Mouse (Mus musculus) MEL (cell line): ENCODE results near the gene Cbarp. TPM values are rescaled to one million over a fixed set of nuclear protein-coding genes. Genes with fewer than 3 reads are reported as not detected.

Source experiments
- DNase-seq: peaks from one replicate; pipeline ENCODE4 v3.0.0; 2011; ENCODE audit warnings: low read depth, low spot score
- H3K27ac ChIP-seq: 2 replicates; pipeline ENCODE4 v1.5.1; 2012; ENCODE audit warnings: low read depth, mild to moderate bottlenecking, control low read depth, low read length, moderate library complexity; ENCODE audit not compliant: control insufficient read depth
- H3K27me3 ChIP-seq, 2 experiments: fragments of 150-350 bp in 1 of 2; sonication (generic) in 1 of 2; 2 replicates each; pipeline ENCODE4 v1.6.1; 2012; ENCODE audit warnings: low read length in 2 of 2, mild to moderate bottlenecking in 2 of 2, improper control_type of control experiment in 1 of 2, moderate library complexity in 1 of 2; ENCODE audit not compliant: insufficient read depth in 2 of 2, control insufficient read depth in 1 of 2
- H3K36me3 ChIP-seq, 2 experiments: 2 replicates each; pipeline ENCODE4 v1.6.1; 2012 to 2014; ENCODE audit warnings: low read length in 2 of 2, improper control_type of control experiment in 1 of 2, inconsistent platforms in 1 of 2, mild to moderate bottlenecking in 1 of 2; ENCODE audit not compliant: insufficient read depth in 2 of 2, control insufficient read depth in 1 of 2
- H3K4me1 ChIP-seq, 2 experiments: fragments of 150-350 bp in 1 of 2; sonication (generic) in 1 of 2; 2 replicates each; pipeline ENCODE4 v1.6.1; 2012; ENCODE audit warnings: low read length in 2 of 2, improper control_type of control experiment in 1 of 2, mild to moderate bottlenecking in 1 of 2; ENCODE audit not compliant: insufficient read depth in 2 of 2, control insufficient read depth in 1 of 2
- H3K4me3 ChIP-seq, 2 experiments: fragments of 150-350 bp in 1 of 2; sonication (generic) in 1 of 2; 2 replicates each; pipeline ENCODE4 v1.5.1; 2012; ENCODE audit warnings: low read depth in 2 of 2, low read length in 2 of 2, mild to moderate bottlenecking in 2 of 2, moderate library complexity in 2 of 2, control low read depth in 1 of 2, improper control_type of control experiment in 1 of 2; ENCODE audit not compliant: control insufficient read depth in 1 of 2, insufficient read depth in 1 of 2
- H3K79me2 ChIP-seq: 2 replicates; pipeline ENCODE4 v1.6.1; 2012; ENCODE audit warnings: mild to moderate bottlenecking, low read length, moderate library complexity; ENCODE audit not compliant: control insufficient read depth, poor library complexity, insufficient read depth
- H3K9ac ChIP-seq: 2 replicates; pipeline ENCODE4 v1.6.1; 2012; ENCODE audit warnings: low read depth, mild to moderate bottlenecking, control low read depth, low read length, moderate library complexity; ENCODE audit not compliant: control insufficient read depth, poor library complexity, severe bottlenecking
- H3K9me3 ChIP-seq: fragments of 150-350 bp; sonication (generic); replicated peaks from 2 replicates; pipeline ENCODE4 v1.6.1; 2012; ENCODE audit warnings: mild to moderate bottlenecking, low read length, improper control_type of control experiment, moderate library complexity; ENCODE audit not compliant: insufficient read depth
- BHLHE40 ChIP-seq: IDR thresholded peaks from 2 replicates; pipeline ENCODE4 v1.6.1; 2012; ENCODE audit warnings: low read depth, mild to moderate bottlenecking, inconsistent platforms, low read length, improper control_type of control experiment, borderline replicate concordance
- CHD1 ChIP-seq: IDR thresholded peaks from 2 replicates; pipeline ENCODE4 v1.6.1; 2012; ENCODE audit warnings: low read depth, mild to moderate bottlenecking, inconsistent platforms, low read length, improper control_type of control experiment
- EP300 ChIP-seq, 2 experiments: IDR thresholded peaks; 2 replicates each; pipeline ENCODE4 v1.6.1; 2011; ENCODE audit warnings: improper control_type of control experiment in 2 of 2, low read length in 2 of 2, low read depth in 1 of 2, mild to moderate bottlenecking in 1 of 2
- ETS1 ChIP-seq: IDR thresholded peaks from 2 replicates; pipeline ENCODE4 v1.6.1; 2012; ENCODE audit warnings: low read depth, mild to moderate bottlenecking, inconsistent platforms, low read length, improper control_type of control experiment, moderate library complexity
- HCFC1 ChIP-seq: IDR thresholded peaks from 2 replicates; pipeline ENCODE4 v1.6.1; 2012; ENCODE audit warnings: low read depth, mild to moderate bottlenecking, inconsistent platforms, low read length, improper control_type of control experiment, moderate library complexity
- JUND ChIP-seq: IDR thresholded peaks from 2 replicates; pipeline ENCODE4 v1.6.1; 2011; ENCODE audit warnings: low read depth, mild to moderate bottlenecking, improper control_type of control experiment, low read length
- KAT2A ChIP-seq: conservative IDR thresholded peaks from 2 replicates; pipeline ENCODE4 v1.6.1; 2012; ENCODE audit warnings: low read depth, low read length, improper control_type of control experiment, inconsistent platforms
- MAFK ChIP-seq: IDR thresholded peaks from 2 replicates; pipeline ENCODE4 v1.6.1; 2011; ENCODE audit warnings: low read depth, mild to moderate bottlenecking, low read length, improper control_type of control experiment, borderline replicate concordance
- MAX ChIP-seq: IDR thresholded peaks from 2 replicates; pipeline ENCODE4 v1.6.1; 2011; ENCODE audit warnings: low read length, improper control_type of control experiment
- MAZ ChIP-seq: IDR thresholded peaks from 2 replicates; pipeline ENCODE4 v1.6.1; 2012; ENCODE audit warnings: low read depth, mild to moderate bottlenecking, inconsistent platforms, low read length, improper control_type of control experiment
- MEF2A ChIP-seq: IDR thresholded peaks from 2 replicates; pipeline ENCODE4 v1.6.1; 2014; ENCODE audit warnings: low read depth, mild to moderate bottlenecking, inconsistent platforms, low read length, improper control_type of control experiment; ENCODE audit not compliant: poor library complexity, insufficient replicate concordance, severe bottlenecking; ENCODE audit errors: extremely low read depth
- MYC ChIP-seq: IDR thresholded peaks from 2 replicates; pipeline ENCODE4 v1.6.1; 2011; ENCODE audit warnings: low read depth, mild to moderate bottlenecking, low read length, improper control_type of control experiment, moderate library complexity
- NRF1 ChIP-seq: IDR thresholded peaks from 2 replicates; pipeline ENCODE4 v1.6.1; 2014; ENCODE audit warnings: low read depth, mild to moderate bottlenecking, inconsistent platforms, low read length, improper control_type of control experiment, moderate library complexity; ENCODE audit not compliant: poor library complexity, insufficient read depth, severe bottlenecking
- POLR2A ChIP-seq, 2 experiments: IDR thresholded peaks; 2 replicates each; pipeline ENCODE4 v1.6.1; 2011 to 2012; ENCODE audit warnings: low read length in 2 of 2, mild to moderate bottlenecking in 2 of 2, control low read depth in 1 of 2, improper control_type of control experiment in 1 of 2, low read depth in 1 of 2, moderate library complexity in 1 of 2; ENCODE audit not compliant: control insufficient read depth in 1 of 2, insufficient read depth in 1 of 2, poor library complexity in 1 of 2
- POLR2AphosphoS2 ChIP-seq: IDR thresholded peaks from 2 replicates; pipeline ENCODE4 v1.6.1; 2011; ENCODE audit warnings: low read length, improper control_type of control experiment
- POLR2AphosphoS5 ChIP-seq: IDR thresholded peaks from 2 replicates; pipeline ENCODE4 v1.6.1; 2012; ENCODE audit warnings: low read depth, borderline replicate concordance, mild to moderate bottlenecking, inconsistent platforms, low read length, moderate library complexity, mixed read lengths
- RCOR1 ChIP-seq: IDR thresholded peaks from 2 replicates; pipeline ENCODE4 v1.6.1; 2012; ENCODE audit warnings: low read depth, mild to moderate bottlenecking, inconsistent platforms, low read length, improper control_type of control experiment
- USF1 ChIP-seq: IDR thresholded peaks from 2 replicates; pipeline ENCODE4 v1.6.1; 2014; ENCODE audit warnings: low read depth, mild to moderate bottlenecking, inconsistent platforms, low read length, improper control_type of control experiment, moderate library complexity
- USF2 ChIP-seq, 2 experiments: IDR thresholded peaks; 2 replicates each; pipeline ENCODE4 v1.6.1; 2011 to 2012; ENCODE audit warnings: improper control_type of control experiment in 2 of 2, low read length in 2 of 2, borderline replicate concordance in 1 of 2, inconsistent platforms in 1 of 2, low read depth in 1 of 2, mild to moderate bottlenecking in 1 of 2; ENCODE audit not compliant: insufficient read depth in 1 of 2
- ZKSCAN1 ChIP-seq: IDR thresholded peaks from 2 replicates; pipeline ENCODE4 v1.6.1; 2012; ENCODE audit warnings: low read depth, mild to moderate bottlenecking, inconsistent platforms, low read length, improper control_type of control experiment, moderate library complexity
- ZNF384 ChIP-seq: IDR thresholded peaks from 2 replicates; pipeline ENCODE4 v1.6.1; 2012; ENCODE audit warnings: low read depth, mild to moderate bottlenecking, inconsistent platforms, low read length, improper control_type of control experiment
- polyA plus RNA-seq, 2 experiments: library from polyadenylated mRNA; stranded (reverse) in 1 of 2; unstranded in 1 of 2; fragments of >175 nt in 1 of 2; fragments of >200 nt in 1 of 2; gene quantifications; 2 replicates each; pipeline versions ENCODE4 v1.2.1 to v1.2.4; 2012; ENCODE audit warnings: low replicate concordance in 2 of 2, low read depth in 1 of 2; ENCODE audit not compliant: insufficient read length in 2 of 2, insufficient read depth in 1 of 2, missing spikeins in 1 of 2
- total RNA-seq: library from RNA; depleted of rRNA; stranded (reverse); fragments of 300-350 nt; gene quantifications from 2 replicates; pipeline ENCODE4 v1.2.3, GENCODE M21; 2012

The Cbarp gene
- total and polyA plus RNA-seq, 3 experiments: 6.8 to 19.3 TPM; not detected in 1

- Histone ChIP-seq H3K4me3 (no peak overlapping the region), H3K9me3 (no peaks in the 10 kb centered on the region), H3K27ac (no peak overlapping the region), H3K9ac (no peak overlapping the region), H3K4me1 (peaks cover 0 to 14% of the 10 kb centered on the region in 2 experiments; a peak in 3 of 4 replicates), H3K36me3 (peaks cover 0 to 8% of the 10 kb centered on the region in 2 experiments; a peak in 2 of 4 replicates), H3K79me2 (peaks cover 9% of the 10 kb centered on the region), H3K27me3 (no peaks in the 10 kb centered on the region)
- 0 out of 4 replicates have a peak, but pooled peaks of 1 of the 2 experiments have one; percentile 20 for TF ChIP-seq POLR2A (IDR thresholded peaks at IDR 0.05; ENCODE audit: control insufficient read depth in 1 of 2, insufficient read depth in 1 of 2, low read depth in 1 of 2, low read length in 2 of 2, poor library complexity in 1 of 2)
- TF ChIP-seq ZNF384: no peak
- no peak for DNase-seq
Measured at GRCm38 (mm10) chr10:80136952-80137625, 3.5 kb downstream of the Cbarp start.

- TF ChIP-seq JUND (no peak), KAT2A (no peak), EP300 (IDR thresholded peaks at IDR 0.05; ENCODE audit: low read depth in 1 of 2, low read length in 2 of 2) (no peak), POLR2AphosphoS2 (no peak), MAFK (no peak), MYC (no peak), MEF2A (no peak), ZKSCAN1 (no peak), POLR2A (IDR thresholded peaks at IDR 0.05; ENCODE audit: control insufficient read depth in 1 of 2, insufficient read depth in 1 of 2, low read depth in 1 of 2, low read length in 2 of 2, poor library complexity in 1 of 2) (no peak), USF1 (no peak), RCOR1 (no peak), MAZ (no peak), MAX (no peak), NRF1 (no peak), ETS1 (no peak), USF2 (IDR thresholded peaks at IDR 0.05; ENCODE audit: borderline replicate concordance in 1 of 2, insufficient read depth in 1 of 2, low read depth in 1 of 2, low read length in 2 of 2) (no peak), BHLHE40 (no peak), CHD1 (no peak), POLR2AphosphoS5 (no peak), HCFC1 (no peak)
- Histone ChIP-seq H3K9me3 (no peaks in the 10 kb centered on the region), H3K36me3 (peaks cover 0 to 8% of the 10 kb centered on the region in 2 experiments; a peak in 2 of 4 replicates), H3K79me2 (peaks cover 9% of the 10 kb centered on the region), H3K27ac (no peak overlapping the region), H3K9ac (no peak overlapping the region), H3K4me3 (no peak overlapping the region), H3K4me1 (peaks cover 0 to 14% of the 10 kb centered on the region in 2 experiments; a peak in 3 of 4 replicates), H3K27me3 (no peaks in the 10 kb centered on the region)
- no peak for DNase-seq
Measured at GRCm38 (mm10) chr10:80136179-80136951, 4.3 kb downstream of the Cbarp start.
